Mouse (Mus musculus): Measurements from ENCODE around the gene 1700015G11Rik.

Gene 1700015G11Rik

DNA sequence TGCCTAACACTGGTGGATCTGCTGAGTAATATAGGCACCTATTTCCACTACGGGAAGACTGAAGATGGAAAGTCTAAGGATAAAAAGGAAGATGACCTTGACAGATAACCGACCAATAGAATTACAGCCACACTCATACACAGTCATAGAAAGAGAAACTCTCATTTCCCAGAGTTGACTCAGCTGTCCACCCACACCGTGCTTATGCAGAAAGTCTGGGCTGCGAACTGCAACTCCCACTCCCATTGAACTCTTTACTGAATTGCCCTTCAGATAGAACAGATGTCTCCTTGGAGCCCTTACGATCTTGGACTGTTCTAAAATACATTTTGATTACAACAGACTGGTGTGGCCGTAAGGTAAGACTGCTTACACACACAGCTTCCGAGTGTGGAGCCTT, 50.8 kb downstream of the 1700015G11Rik start:
- DNase-seq = no peak

DNA sequence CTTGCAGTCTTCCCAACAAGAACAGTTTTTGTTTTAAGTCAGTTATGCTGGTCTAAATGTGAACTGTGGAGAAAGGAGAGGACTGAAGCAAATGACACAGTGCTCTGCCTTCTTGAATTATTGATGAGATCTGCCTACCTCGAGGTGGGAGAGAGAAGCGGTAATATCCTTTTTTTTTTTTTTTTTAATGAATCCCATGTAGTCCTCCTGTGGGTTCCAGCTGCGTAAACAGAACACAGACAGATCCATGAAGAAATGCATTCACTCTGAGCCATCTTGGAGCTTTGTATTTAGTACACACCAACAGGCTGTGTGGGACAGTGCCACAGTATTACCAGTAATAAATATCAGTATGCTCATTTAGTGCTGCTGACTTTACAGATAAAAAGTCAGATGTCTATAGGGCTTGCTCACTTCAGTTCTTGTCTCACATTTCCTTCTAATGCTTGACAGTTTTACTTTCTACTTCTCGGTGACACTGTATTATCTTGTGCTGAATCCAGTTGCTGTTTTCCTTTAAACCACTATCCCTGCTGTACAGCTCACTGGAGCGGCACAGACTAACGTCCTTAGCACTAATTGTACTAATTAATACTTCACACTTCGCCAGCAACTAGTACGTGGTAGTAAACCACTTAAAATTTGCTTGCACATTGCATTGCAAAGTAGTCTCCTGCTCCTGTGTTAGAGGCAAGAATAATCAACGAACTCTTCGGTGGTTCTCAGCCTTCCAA, 53.1 kb downstream of the 1700015G11Rik start:
- DNase-seq = peak; percentile 8

Data from embryo, embryonic 11 days (tissue).